Mouse (Mus musculus) lung, adult 2 months (tissue): Measurements from ENCODE around the gene Spint2.

Experiments
- CTCF ChIP-seq: fragments of 200-500 bp; IDR thresholded peaks from 2 replicates; pipeline ENCODE4 v1.5.1; 2011; ENCODE audit warnings: mild to moderate bottlenecking, low read length, control low read depth; ENCODE audit not compliant: insufficient read depth
- POLR2A ChIP-seq: fragments of 200-500 bp; IDR thresholded peaks from 2 replicates; pipeline ENCODE4 v1.6.1; 2011; ENCODE audit warnings: low read depth, mild to moderate bottlenecking, control low read depth, low read length, borderline replicate concordance; ENCODE audit errors: extremely low read depth

- TF ChIP-seq CTCF (no peak), POLR2A (no peak)
Observed at GRCm38 (mm10) chr7:29276715-29277114, 5.0 kb downstream of the Spint2 start.
